Mouse (Mus musculus): ENCODE data around the gene Rassf7.

- TF ChIP-seq USF1 (IDR thresholded peaks at IDR 0.05; ENCODE audit: low read depth, low read length): no peak
- no peak for TF ChIP-seq POLR2AphosphoS2 (IDR thresholded peaks at IDR 0.05; ENCODE audit: low read length)
- no peak for TF ChIP-seq CTCF (IDR thresholded peaks at IDR 0.05 in 2 of 3, conservative IDR thresholded peaks at IDR 0.05 in 1 of 3; ENCODE audit: control insufficient read depth in 1 of 3, insufficient read depth in 1 of 3, low read depth in 2 of 3, low read length in 3 of 3, poor library complexity in 1 of 3, severe bottlenecking in 1 of 3)
- no peak for TF ChIP-seq CHD2 (IDR thresholded peaks at IDR 0.05; ENCODE audit: low read length)
- TF ChIP-seq HCFC1 (IDR thresholded peaks at IDR 0.05; ENCODE audit: low read depth, low read length): no peak
- no peak for TF ChIP-seq MAZ (IDR thresholded peaks at IDR 0.05; ENCODE audit: low read depth, low read length)
- TF ChIP-seq ZMIZ1 (IDR thresholded peaks at IDR 0.05; ENCODE audit: low read depth, low read length): no peak
- TF ChIP-seq MAX (IDR thresholded peaks at IDR 0.05; ENCODE audit: low read length): no peak
Measured at GRCm38 (mm10) chr7:141231551-141231950, 15.9 kb downstream of the Rassf7 start.
